Mouse (Mus musculus) neural tube, embryonic 10.5 days (tissue): ENCODE data around the gene Gm9922.
A peak's percentile ranks its signal among the peaks of the same experiment; 100 is the strongest.

Experiments used
- DNase-seq: peaks from one replicate; pipeline ENCODE4 v3.0.0-alpha.2; 2017; ENCODE audit warnings: low spot score; ENCODE audit errors: extremely low spot score

Gene Gm9922

DNA sequence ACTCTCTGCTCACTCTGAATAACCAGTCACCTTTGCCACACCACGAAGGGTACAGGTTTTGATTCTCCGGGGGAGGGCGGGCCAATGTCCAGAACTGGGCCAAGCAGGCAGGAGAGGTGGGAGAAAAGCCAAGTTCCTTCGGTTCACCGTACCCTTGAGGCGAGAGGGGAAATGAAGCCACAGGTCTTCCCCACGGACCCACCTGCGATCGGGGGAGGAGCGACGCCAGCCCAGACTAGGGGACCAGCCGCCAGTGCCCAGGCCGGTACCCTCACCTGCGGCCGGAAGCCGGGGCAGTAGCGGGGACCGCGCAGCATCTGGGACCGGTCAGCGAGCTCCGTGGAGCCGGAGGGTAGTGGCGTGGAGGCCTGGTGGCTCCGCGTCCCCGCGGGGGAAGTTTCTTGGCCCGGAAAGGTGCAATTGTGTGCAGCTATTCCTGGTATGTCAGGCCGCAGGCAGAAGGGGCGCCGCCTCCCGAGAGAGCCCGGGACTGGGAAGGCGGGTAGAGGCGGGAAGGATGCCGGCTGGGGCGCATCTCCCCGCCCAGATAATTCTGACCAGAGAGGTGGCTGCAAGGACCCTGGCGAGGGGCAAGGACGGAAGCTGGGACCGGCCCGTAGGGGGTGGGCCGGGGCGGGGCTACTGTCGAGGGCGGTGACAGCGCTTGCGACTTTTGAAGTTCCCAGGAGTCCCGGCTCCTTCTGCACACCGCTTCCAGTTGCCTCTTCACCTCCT lies at the start of gene Gm9922, which contains the start of gene Lmo7:
Gene Gm9922 (minus strand): TSS at position 578 of the 735 bp plus-strand sequence.
Gene Lmo7 (plus strand): TSS at position 721 of the 735 bp plus-strand sequence.
- DNase-seq = peak; percentile 69

- no peak for DNase-seq
These were observed 48.8 kb upstream of the Gm9922 start for GRCm38 (mm10) chr14:101778426-101778825.

- no peak for DNase-seq
These were observed 47.5 kb upstream of the Gm9922 start for GRCm38 (mm10) chr14:101777129-101777493.

- no peak for DNase-seq
These were observed 46.9 kb upstream of the Gm9922 start for GRCm38 (mm10) chr14:101776296-101777128.

- no peak for DNase-seq
These were observed 45.0 kb upstream of the Gm9922 start for GRCm38 (mm10) chr14:101774631-101775030.

- no peak for DNase-seq
These were observed 42.1 kb upstream of the Gm9922 start for GRCm38 (mm10) chr14:101771756-101772155.

DNA sequence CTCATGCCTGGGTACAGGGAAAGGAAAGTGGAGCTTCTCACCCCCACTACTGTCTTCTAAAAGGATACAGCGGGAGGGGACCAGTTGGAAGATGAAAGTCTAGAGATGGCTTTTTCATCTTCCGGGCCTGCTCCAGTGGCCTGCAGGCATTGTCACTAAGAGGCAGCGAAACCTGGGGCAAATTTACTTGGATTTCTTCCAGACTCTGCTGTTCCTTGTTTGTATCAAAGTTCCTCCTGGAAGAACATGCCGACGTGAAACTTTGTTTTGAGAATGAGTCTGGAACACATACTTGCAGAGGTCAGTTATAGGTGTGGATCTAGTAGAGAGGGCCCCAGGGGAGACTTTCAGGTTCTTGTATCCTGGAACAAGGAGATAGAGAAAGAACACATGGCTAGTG lies 41.7 kb upstream of the Gm9922 start:
- DNase-seq = no peak

DNA sequence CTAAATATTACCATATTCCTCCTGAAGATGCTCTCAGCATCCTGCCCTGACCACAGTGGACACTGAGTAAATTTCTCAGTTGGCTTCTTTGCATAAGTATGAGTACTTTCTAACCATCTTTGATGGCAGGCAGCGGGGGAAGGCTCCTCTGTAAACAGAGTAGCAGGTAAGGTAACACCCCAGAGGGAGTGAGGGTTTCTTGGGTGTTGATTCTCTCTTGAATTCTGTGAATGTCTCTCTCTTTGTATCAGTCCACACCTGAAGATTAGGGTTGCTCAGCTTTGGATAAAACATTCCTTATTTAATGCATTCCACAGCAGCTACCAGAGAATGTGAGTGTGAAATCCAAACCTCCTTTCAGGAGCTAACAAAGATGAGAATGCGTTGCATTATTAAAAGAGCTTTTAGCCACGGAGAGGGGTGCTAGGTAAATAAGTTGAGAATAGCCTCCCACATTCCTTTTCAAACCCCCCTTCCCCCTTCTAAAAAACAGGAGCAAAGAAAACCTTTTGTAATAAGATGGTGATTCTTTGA lies 34.2 kb upstream of the Gm9922 start:
- no peak for DNase-seq

GRCm38 (mm10) chr14:101762267-101762666 lies 32.7 kb upstream of the Gm9922 start:
- DNase-seq = no peak

DNA sequence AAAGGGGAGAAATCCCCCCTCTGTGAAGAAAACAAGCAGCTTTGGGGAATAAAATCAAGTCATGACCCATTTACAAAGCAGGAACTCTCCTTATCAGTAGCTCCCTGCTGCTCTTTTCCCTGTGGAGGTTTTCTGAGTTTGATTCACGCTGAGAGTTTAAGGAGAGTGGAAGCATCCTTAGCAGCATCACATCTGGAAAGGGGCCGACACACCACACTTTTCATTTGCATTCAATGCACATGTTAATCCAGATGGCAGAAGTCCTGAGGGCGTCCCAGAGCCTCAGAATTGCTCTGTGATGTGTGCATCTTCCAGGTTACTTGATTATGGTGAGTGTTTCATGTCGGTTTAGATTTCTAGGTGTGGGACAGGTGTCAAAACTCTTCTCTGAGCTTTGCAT lies 25.8 kb upstream of the Gm9922 start:
- DNase-seq = no peak

GRCm38 (mm10) chr14:101750910-101751309 lies 21.3 kb upstream of the Gm9922 start:
- DNase-seq = no peak

GRCm38 (mm10) chr14:101748436-101748835 lies 18.8 kb upstream of the Gm9922 start:
- no peak for DNase-seq

- DNase-seq = no peak
These were observed 18.2 kb upstream of the Gm9922 start for GRCm38 (mm10) chr14:101747811-101748210.

DNA sequence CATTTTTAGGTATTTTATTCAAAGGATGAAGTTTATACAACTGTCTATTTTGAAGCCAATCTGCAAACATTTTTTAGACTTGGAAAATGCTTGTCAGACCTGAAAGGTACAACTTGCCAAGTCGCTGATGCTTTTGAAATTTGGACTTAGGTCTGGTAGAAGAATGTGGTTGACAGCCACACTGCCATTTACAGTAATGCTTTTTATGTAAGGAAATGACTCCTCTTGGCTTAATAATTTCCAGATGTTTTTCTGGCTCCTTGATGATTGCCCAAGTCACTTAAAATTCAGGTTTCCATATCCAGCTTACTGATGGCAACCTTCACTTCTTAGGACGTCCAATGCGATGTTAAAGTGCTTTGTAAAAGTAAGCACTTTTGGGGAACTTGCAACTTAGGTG lies 17.0 kb upstream of the Gm9922 start:
- DNase-seq = no peak

GRCm38 (mm10) chr14:101737501-101737900 lies 7.9 kb upstream of the Gm9922 start:
- no peak for DNase-seq

GRCm38 (mm10) chr14:101733542-101734303 lies 4.1 kb upstream of the Gm9922 start:
- no peak for DNase-seq

- no peak for DNase-seq
These were observed 518 bp upstream of the Gm9922 start for GRCm38 (mm10) chr14:101729972-101730692.

- no peak for DNase-seq
These were observed 15.2 kb downstream of the Gm9922 start for GRCm38 (mm10) chr14:101714414-101714813.

- DNase-seq = no peak
These were observed 22.5 kb downstream of the Gm9922 start for GRCm38 (mm10) chr14:101707088-101707487.

- DNase-seq = no peak
These were observed 25.1 kb downstream of the Gm9922 start for GRCm38 (mm10) chr14:101704479-101704878.

- no peak for DNase-seq
These were observed 41.2 kb downstream of the Gm9922 start for GRCm38 (mm10) chr14:101688406-101688805.
